In the genomic region with DNA sequence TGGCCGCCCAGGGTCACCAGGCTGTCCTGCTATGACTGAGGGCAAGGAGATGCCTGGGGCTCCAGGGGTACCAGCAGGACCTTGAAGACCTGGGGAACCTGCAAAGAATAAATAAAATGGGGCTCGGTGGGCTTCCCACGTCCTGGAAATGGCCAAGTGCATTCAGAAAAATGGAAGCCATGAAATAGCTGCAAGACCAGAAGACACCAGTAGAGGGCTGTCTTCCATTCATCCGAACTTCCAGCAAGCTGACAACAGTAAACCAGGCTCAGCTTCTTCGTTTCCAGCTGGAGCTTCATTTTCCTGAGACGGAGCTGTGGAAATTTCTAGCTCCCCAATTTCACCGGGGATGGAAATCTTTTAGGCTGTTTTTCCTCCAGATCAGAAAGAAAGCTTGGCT, we compare ENCODE assay signal across 10 mouse cellular contexts.
A peak's percentile ranks its signal among the peaks of the same experiment; 100 is the strongest.
DNase-seq lines count a peak whose midpoint lies in the region; ATAC-seq lines count a peak whose summit lies in the region.
"Had no signal": no experiment of that assay in that cellular context is flagged by ENCODE, and none has a peak within 500 bp of the region (broad histone marks: within the 10 kb centered on the region; RNA-seq: fewer than 3 reads in every experiment).

No protein-coding gene starts in this region.

- H3K36me3 ChIP-seq in neural tube, embryonic 15.5 days = no peaks in the 10 kb centered on the region
- H3K36me3 ChIP-seq: hindbrain, embryonic 15.5 days; neural tube, embryonic 12.5 days had no signal

- no peaks in the 10 kb centered on the region for H3K4me1 ChIP-seq in neural tube, embryonic 15.5 days
- H3K4me1 ChIP-seq: hindbrain, embryonic 15.5 days; neural tube, embryonic 12.5 days had no signal

- H3K4me2 ChIP-seq in neural tube, embryonic 15.5 days = no peak overlapping the region
- H3K4me2 ChIP-seq: hindbrain, embryonic 15.5 days; neural tube, embryonic 12.5 days had no signal

- no peaks in the 10 kb centered on the region for H3K9me3 ChIP-seq in neural tube, embryonic 15.5 days (replicated peaks)
- H3K9me3 ChIP-seq: hindbrain, embryonic 15.5 days; neural tube, embryonic 12.5 days had no signal

- H3K9ac ChIP-seq in neural tube, embryonic 15.5 days (replicated peaks) = no peak overlapping the region
- H3K9ac ChIP-seq: hindbrain, embryonic 15.5 days; neural tube, embryonic 12.5 days had no signal

- WGBS in neural tube, embryonic 15.5 days = 41% methylated on average over 7 of the region's 7 CpGs

- DNase-seq in heart, adult 18-20 months = peak; percentile 10 to 44
- no peak for DNase-seq in heart, adult 9 months (ENCODE audit: low spot score in 2 of 2)
- DNase-seq in neural tube, embryonic 10.5 days (ENCODE audit: extremely low spot score, low spot score) = peak; percentile 36
- peak; percentile 73 for DNase-seq in embryo, embryonic 10.5 days (ENCODE audit: low spot score)
- DNase-seq in layer of hippocampus, adult 9-10 months (ENCODE audit: low spot score) = peak; percentile 16
- peak; percentile 22 for DNase-seq in right cerebral cortex, postnatal 14 days
- no peak for DNase-seq in thymus, postnatal 36 days

- H3K27me3 ChIP-seq in neural tube, embryonic 15.5 days (replicated peaks) = peaks cover 17% of the 10 kb centered on the region

- no peak overlapping the region for H3K4me3 ChIP-seq in neural tube, embryonic 15.5 days (replicated peaks)
- H3K4me3 ChIP-seq: hindbrain, embryonic 15.5 days; neural tube, embryonic 12.5 days had no signal

- no peak for ATAC-seq in neural tube, embryonic 15.5 days (ENCODE audit: low FRiP score)

- H3K27ac ChIP-seq in neural tube, embryonic 15.5 days (replicated peaks) = no peak overlapping the region
- H3K27ac ChIP-seq: hindbrain, embryonic 15.5 days; neural tube, embryonic 12.5 days had no signal

Comparison
In these comparisons a context has a peak if more than half of its experiments do, and no peak if none do; other contexts are left out.
1. DNase-seq: peak in heart, adult 18-20 months (2 of 2), neural tube, embryonic 10.5 days (single experiment), embryo, embryonic 10.5 days (single experiment), layer of hippocampus, adult 9-10 months (single experiment) and right cerebral cortex, postnatal 14 days (single experiment); none in heart, adult 9 months (0 of 2) and thymus, postnatal 36 days (0 of 2).